Mouse (Mus musculus) gastrocnemius, adult 2 months (tissue): ENCODE results near the gene Icam5. TPM values are rescaled to one million over a fixed set of nuclear protein-coding genes. Genes with fewer than 3 reads are reported as not detected.

ENCODE experiments used
- DNase-seq: peaks from one replicate; pipeline ENCODE4 v3.0.0; 2022
- H3K27ac ChIP-seq: fragments of 200-600 bp; 2 replicates; pipeline ENCODE4 v1.8.1; 2022; ENCODE audit warnings: mild to moderate bottlenecking
- H3K4me3 ChIP-seq: fragments of 200-600 bp; 2 replicates; pipeline ENCODE4 v1.8.1; 2022; ENCODE audit warnings: mild to moderate bottlenecking, moderate library complexity
- CTCF ChIP-seq: fragments of 200-600 bp; IDR thresholded peaks from 2 replicates; pipeline ENCODE4 v1.8.1; 2022; ENCODE audit warnings: antibody characterized with exemption, mild to moderate bottlenecking, moderate library complexity
- intact Hi-C: fragments of 180-260 bp; cut with DNase I; formaldehyde crosslinking; loops from one replicate; pipeline ENCODE4 v1.15.1; 2025
- microRNA-seq: library from miRNA; unstranded; fragments of <30 nt; microRNA quantifications from one replicate; pipeline ENCODE4 v1.2.0, GENCODE M21; 2021
- total RNA-seq, 2 experiments: library from RNA; stranded (reverse); gene quantifications; 2 replicates each; pipeline ENCODE4 v1.2.3; 2021

Gene Icam5
- total RNA-seq, 2 experiments from 2014 or later: not detected

- no peak for TF ChIP-seq CTCF
- Histone ChIP-seq H3K27ac (no peak overlapping the region), H3K4me3 (no peak overlapping the region)
- DNase-seq: no peak
- intact Hi-C loops: no loop called here
Measured at GRCm38 (mm10) chr9:21045235-21045634, 13.4 kb downstream of the Icam5 start.

GRCm38 (mm10) chr9:21051578-21051977 is 19.7 kb downstream of the Icam5 start:
- Histone ChIP-seq H3K27ac (no peak overlapping the region), H3K4me3 (no peak overlapping the region)
- intact Hi-C loops: no loop called here
- DNase-seq: no peak
- TF ChIP-seq CTCF: no peak

- H3K4me3 ChIP-seq: no peak overlapping the region
- no peak overlapping the region for H3K27ac ChIP-seq
- intact Hi-C loops: no loop called here
- TF ChIP-seq CTCF: no peak
- no peak for DNase-seq
Measured at GRCm38 (mm10) chr9:21062928-21063327, 31.1 kb downstream of the Icam5 start.

- no peak for DNase-seq
- intact Hi-C loops: no loop called here
- TF ChIP-seq CTCF: no peak
- H3K27ac ChIP-seq: no peak within 1 kb of the TSS
- H3K4me3 ChIP-seq: no peak within 1 kb of the TSS
Measured at GRCm38 (mm10) chr9:21067006-21067684, 35.3 kb downstream of the Icam5 start, which contains the start of gene Zglp1. Gene Zglp1, minus strand, starts transcription at chr9:21067093.

- no peak for DNase-seq
- Histone ChIP-seq H3K4me3 (peak overlapping the region; percentile 95), H3K27ac (peak overlapping the region; percentile 91)
- intact Hi-C loops: loop anchor here (5.0 kb wide), 1 partner anchor 175 kb away; the partner anchor contains the start of gene Eif3g
- no peak for TF ChIP-seq CTCF
Measured at GRCm38 (mm10) chr9:21072641-21073040, 40.8 kb downstream of the Icam5 start.

- no peak for TF ChIP-seq CTCF
- intact Hi-C loops: loop anchor here (5.0 kb wide), 1 partner anchor 176 kb away; the partner anchor contains the start of gene Eif3g
- Histone ChIP-seq H3K4me3 (peak within 1 kb of the TSS; percentile 95), H3K27ac (peak within 1 kb of the TSS; percentile 91)
- peak; percentile 94 for DNase-seq
Measured at GRCm38 (mm10) chr9:21073044-21073840, 41.4 kb downstream of the Icam5 start, which contains the start of the genes Gm49373 and Fdx1l. Gene Gm49373, minus strand, starts transcription at chr9:21073096. Gene Fdx1l, minus strand, starts transcription at chr9:21073614.

GRCm38 (mm10) chr9:21074173-21074572 is 42.3 kb downstream of the Icam5 start:
- Histone ChIP-seq H3K4me3 (peak overlapping the region; percentile 95; the same call in 1 of the 2 replicates), H3K27ac (peak overlapping the region; percentile 91; the same call in 1 of the 2 replicates)
- no peak for DNase-seq
- no peak for TF ChIP-seq CTCF
- intact Hi-C loops: loop anchor here (5.0 kb wide), 1 partner anchor 177 kb away; the partner anchor contains the start of gene Eif3g

- H3K4me3 ChIP-seq: no peak overlapping the region
- no peak for DNase-seq
- intact Hi-C loops: no loop called here
- no peak for TF ChIP-seq CTCF
- H3K27ac ChIP-seq: no peak overlapping the region
Measured at GRCm38 (mm10) chr9:21075625-21076024, 43.8 kb downstream of the Icam5 start.

- intact Hi-C loops: no loop called here
- TF ChIP-seq CTCF: no peak
- peak; percentile 42 for DNase-seq
- Histone ChIP-seq H3K4me3 (no peak overlapping the region), H3K27ac (no peak overlapping the region)
Measured at GRCm38 (mm10) chr9:21081127-21081526, 49.3 kb downstream of the Icam5 start.

GRCm38 (mm10) chr9:21083324-21083723 is 51.5 kb downstream of the Icam5 start:
- no peak for TF ChIP-seq CTCF
- Histone ChIP-seq H3K27ac (no peak overlapping the region), H3K4me3 (no peak overlapping the region)
- no peak for DNase-seq
- intact Hi-C loops: no loop called here

Small RNA genes lying within 50 kb of the gene (microRNA-seq; reads per million reads assigned to microRNA genes)
- gene Mir1900: not detected
- gene Mir7082: not detected

Other genes starting within 250 kb of the Icam5 start
- 10 to 100 TPM; 12.8 to 22.5 TPM for gene Col5a3, start 217.0 kb upstream of the Icam5 start, total RNA-seq
- under 1 TPM in 1 of 2 experiments, not detected in 1; 0.56 TPM for gene Rdh8, start 213.6 kb upstream of the Icam5 start, total RNA-seq
- gene A230050P20Rik, start 163.4 kb upstream of the Icam5 start, total RNA-seq: 1 to 10 TPM; 2.1 to 2.3 TPM
- 1 to 10 TPM; 5.1 to 7.0 TPM for gene Angptl6, start 152.3 kb upstream of the Icam5 start, total RNA-seq
- gene Ppan, start 143.9 kb upstream of the Icam5 start, total RNA-seq: 1 to 10 TPM; 7.9 to 8.6 TPM
- 100 to 1,000 TPM in 1 of 2 experiments, 10 to 100 TPM in 1; 97.0 to 102 TPM for gene Eif3g, start 133.4 kb upstream of the Icam5 start, total RNA-seq
- 1 to 10 TPM; 5.2 to 7.9 TPM for gene Dnmt1, start 72.2 kb upstream of the Icam5 start, total RNA-seq
- gene S1pr2, start 55.3 kb upstream of the Icam5 start, total RNA-seq: 1 to 10 TPM; 2.0 to 2.3 TPM
- gene Mrpl4, start 29.3 kb upstream of the Icam5 start, total RNA-seq: 10 to 100 TPM; 51.8 to 70.0 TPM
- 1 to 10 TPM; 1.7 to 1.9 TPM for gene Icam1, start 16.1 kb upstream of the Icam5 start, total RNA-seq
- 1 to 10 TPM; 1.2 to 2.2 TPM for gene Icam4, start 2.7 kb upstream of the Icam5 start, total RNA-seq
- gene Zglp1, start 35.0 kb downstream of the Icam5 start, total RNA-seq: not detected
- gene Gm49373, start 41.0 kb downstream of the Icam5 start, total RNA-seq: under 1 TPM; 0.26 to 0.39 TPM
- 10 to 100 TPM; 39.0 to 49.0 TPM for gene Fdx1l, start 41.5 kb downstream of the Icam5 start, total RNA-seq
- 1 to 10 TPM; 1.2 to 1.6 TPM for gene Gm38431, start 59.9 kb downstream of the Icam5 start, total RNA-seq
- 10 to 100 TPM; 17.1 to 19.5 TPM for gene Raver1, start 59.9 kb downstream of the Icam5 start, total RNA-seq
- 1 to 10 TPM; 4.4 to 5.9 TPM for gene Tyk2, start 99.2 kb downstream of the Icam5 start, total RNA-seq
- 100 to 1,000 TPM; 116 to 139 TPM for gene Cdc37, start 117.9 kb downstream of the Icam5 start, total RNA-seq
- gene Pde4a, start 133.6 kb downstream of the Icam5 start, total RNA-seq: 10 to 100 TPM; 39.0 to 66.8 TPM
- 10 to 100 TPM; 51.3 to 62.3 TPM for gene Keap1, start 207.3 kb downstream of the Icam5 start, total RNA-seq
- under 1 TPM; 0.15 to 0.33 TPM for gene S1pr5, start 216.4 kb downstream of the Icam5 start, total RNA-seq
- 10 to 100 TPM; 68.0 to 77.4 TPM for gene Atg4d, start 233.2 kb downstream of the Icam5 start, total RNA-seq